Mouse (Mus musculus): Measurements from ENCODE around the gene Olfr1135.

Gene Olfr1135

GRCm38 (mm10) chr2:87673564-87673963, at the start of gene Olfr1135:
Olfr1135 (minus strand) TSS chr2:87673664.
- no peak for DNase-seq

DNA sequence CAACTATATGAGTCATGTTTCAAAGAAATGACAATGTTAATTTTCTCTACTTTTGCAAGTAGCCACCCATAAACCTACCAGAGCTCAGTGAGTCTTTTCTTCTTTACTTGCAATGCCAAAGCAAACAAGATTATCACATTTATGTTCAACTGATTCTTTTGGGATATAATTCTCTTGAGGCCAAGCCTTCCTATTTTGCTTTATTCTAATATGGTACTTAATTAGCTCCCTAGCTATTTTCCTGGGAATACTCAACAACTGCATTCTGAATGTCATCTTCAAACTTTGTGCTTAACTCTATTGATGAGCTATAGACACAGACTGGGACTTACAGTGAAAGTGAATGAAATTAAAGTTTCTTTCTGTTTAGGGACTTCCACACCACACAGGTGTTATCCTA, 39.6 kb upstream of the Olfr1135 start, which contains the start of gene Olfr1137:
TSS of gene Olfr1137 (minus strand) at position 101 of the 400 bp plus-strand sequence.
- DNase-seq, result no peak

DNA sequence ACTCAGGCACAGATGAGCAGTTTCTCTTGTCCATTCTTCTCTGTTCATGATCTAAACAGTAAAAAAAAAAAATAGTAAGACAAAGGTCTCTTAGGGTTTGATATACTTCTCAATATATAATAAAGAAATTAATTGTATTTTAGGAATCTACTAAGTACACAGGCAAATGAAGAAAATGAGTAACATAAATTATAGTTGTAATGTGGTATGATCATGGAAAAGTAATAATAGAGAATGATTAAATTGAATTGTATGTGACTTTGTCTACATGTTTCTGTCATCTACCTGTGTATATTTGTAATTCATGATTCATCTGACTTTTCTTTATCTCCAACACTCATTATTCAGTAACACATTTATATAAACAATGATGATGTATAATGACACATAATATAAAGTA, 20.4 kb upstream of the Olfr1135 start, which contains the start of gene Olfr1136:
TSS of gene Olfr1136 (minus strand) at position 101 of the 400 bp plus-strand sequence.
- no peak for DNase-seq

GRCm38 (mm10) chr2:87658360-87658759, 15.1 kb downstream of the Olfr1135 start, which contains the start of gene Olfr1134:
Olfr1134 (minus strand) TSS chr2:87658460.
- no peak for DNase-seq

- no peak for DNase-seq
Observed at GRCm38 (mm10) chr2:87647274-87647673, 26.2 kb downstream of the Olfr1135 start, which contains the start of gene Olfr1133. Olfr1133 (minus strand) TSS chr2:87647374.

DNA sequence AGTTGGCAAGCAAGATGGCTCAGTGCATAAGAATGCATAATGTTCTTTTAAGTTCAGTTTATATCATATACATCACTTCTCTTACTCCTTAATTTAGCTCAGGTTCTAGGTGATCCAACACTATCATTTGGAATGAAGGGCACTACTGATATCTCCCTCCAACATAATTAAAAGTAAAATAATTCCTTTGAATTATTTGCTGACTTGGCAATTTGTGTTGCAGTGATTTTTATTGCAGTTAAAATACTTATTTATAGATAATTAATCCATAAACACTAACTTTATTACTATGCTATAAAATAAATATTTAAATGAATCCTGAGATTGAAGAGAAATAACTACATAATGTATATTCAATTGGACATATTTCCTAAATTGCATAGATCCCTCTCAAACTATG, 31.0 kb downstream of the Olfr1135 start:
- no peak for DNase-seq

GRCm38 (mm10) chr2:87637435-87637834, 36.0 kb downstream of the Olfr1135 start, which contains the start of gene Olfr1132:
Olfr1132 (minus strand) TSS chr2:87637535.
- DNase-seq, result no peak

- no peak for DNase-seq
Observed at GRCm38 (mm10) chr2:87626804-87627203, 46.7 kb downstream of the Olfr1135 start, which contains the start of gene Olfr1131. Olfr1131 (plus strand) TSS chr2:87627104.

All from kidney, postnatal 25 days (tissue).